ENCODE assay signal across 8 mouse cellular contexts in the genomic region with DNA sequence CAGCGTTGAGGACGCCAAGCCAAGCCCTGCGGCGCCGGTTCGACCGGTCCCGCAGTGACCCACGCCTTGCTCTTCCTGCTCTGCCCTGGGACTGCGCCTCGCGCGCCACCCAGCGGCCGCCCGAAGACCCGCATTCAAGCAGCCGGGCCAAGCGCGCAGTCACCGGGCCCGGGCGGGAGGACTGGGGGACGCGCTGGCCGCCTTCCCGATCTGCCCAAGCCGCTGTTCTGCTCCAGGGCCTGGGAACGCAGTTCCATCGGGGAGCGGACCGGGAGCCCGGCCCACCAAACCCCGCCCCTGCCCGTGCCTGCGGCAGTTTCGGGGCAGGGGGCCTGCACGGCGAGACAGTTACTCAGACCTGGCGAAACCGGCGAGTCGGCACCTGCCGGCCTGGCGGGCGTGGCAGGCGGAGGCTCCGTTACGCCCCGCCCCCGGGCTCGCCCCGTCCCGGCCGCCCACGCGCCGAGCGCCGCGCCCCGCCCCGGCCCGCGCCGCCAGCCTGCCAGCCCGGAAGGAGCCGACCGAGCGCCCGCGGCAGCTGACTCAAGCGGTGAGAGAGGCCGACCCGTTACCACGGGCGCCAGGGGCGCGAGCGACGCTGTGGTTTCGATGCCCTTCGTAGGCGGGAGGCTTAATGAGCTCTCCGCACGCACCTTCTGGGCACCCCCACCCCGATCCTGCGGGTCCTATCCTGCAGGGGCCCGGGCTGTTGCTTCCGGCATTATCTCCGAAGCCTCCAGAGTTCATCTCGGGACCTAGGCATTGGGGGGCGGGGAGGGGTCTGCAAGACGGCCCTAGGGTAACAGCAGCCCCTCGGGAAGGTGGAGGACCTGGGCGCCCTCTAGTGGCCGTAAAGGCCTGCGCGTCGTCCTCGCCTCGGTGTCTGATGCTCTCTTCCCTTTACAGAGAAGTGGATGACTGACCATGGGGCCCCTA. TPM values are rescaled to one million over a fixed set of nuclear protein-coding genes. Genes with fewer than 3 reads are reported as not detected.
DNase-seq lines count a peak whose midpoint lies in the region; ATAC-seq lines count a peak whose summit lies in the region.

A gene (plus strand): TSS at position 492 of the 936 bp plus-strand sequence.

- H3K4me2 ChIP-seq in hindbrain, embryonic 11.5 days (replicated peaks; ENCODE audit: low read depth, low read length), result peak within 1 kb of the TSS; percentile 80

- DNase-seq in MN1 (ENCODE audit: low spot score), result peak; percentile 82
- peak; percentile 94 for DNase-seq in cerebellum, adult 9-10 months
- DNase-seq in frontal cortex, adult 2 months (ENCODE audit: extremely low spot score in 1 of 2, low spot score in 1 of 2), result peak; percentile 63 to 90
- peak; percentile 93 for DNase-seq in hindbrain, embryonic 11.5 days (ENCODE audit: low spot score)
- DNase-seq in layer of hippocampus, postnatal 10 days (ENCODE audit: low spot score in 2 of 2), result peak; percentile 93
- DNase-seq in lung, postnatal 10 days, result peak; percentile 93
- peak; percentile 92 for DNase-seq in ovary, postnatal 36 days (ENCODE audit: low spot score)
- peak; percentile 93 for DNase-seq in thymus, postnatal 25 days

- peak within 1 kb of the TSS; percentile 78 for H3K27ac ChIP-seq in hindbrain, embryonic 11.5 days (ENCODE audit: low read depth, low read length)

- H3K36me3 ChIP-seq in hindbrain, embryonic 11.5 days (ENCODE audit: control insufficient read depth, insufficient read depth, low read length), result no peaks in the 10 kb centered on the region

- peaks cover 2% of the 10 kb centered on the region for H3K4me1 ChIP-seq in hindbrain, embryonic 11.5 days (replicated peaks; ENCODE audit: control insufficient read depth, insufficient read depth, low read length)

- H3K9ac ChIP-seq in hindbrain, embryonic 11.5 days (ENCODE audit: low read depth, low read length), result peak within 1 kb of the TSS; percentile 83

- ATAC-seq in hindbrain, embryonic 11.5 days (ENCODE audit: low FRiP score), result peak; percentile 83

- peak within 1 kb of the TSS; percentile 64 for H3K4me3 ChIP-seq in hindbrain, embryonic 11.5 days (ENCODE audit: low read depth, low read length)

- H3K27me3 ChIP-seq in hindbrain, embryonic 11.5 days (ENCODE audit: control insufficient read depth, insufficient read depth, low read length), result peaks cover 24% of the 10 kb centered on the region

- WGBS in hindbrain, embryonic 11.5 days, result under 1% methylated on average over 69 of the region's 102 CpGs

- no peaks in the 10 kb centered on the region for H3K9me3 ChIP-seq in hindbrain, embryonic 11.5 days (ENCODE audit: control insufficient read depth, low read length)

RNA-seq across cellular contexts. Expression of the gene that starts here (rescaled TPM):
- polyA plus RNA-seq in frontal cortex, adult 2 months (2012; rRNA removed), result 2.5 and 2.8 TPM in 2 replicates
- polyA plus RNA-seq in hindbrain, embryonic 11.5 days (2014; fragmentation: Nextera tagmentation; extraction: Ambion mirVana), result 1.4 and 1.5 TPM in 2 replicates
- total RNA-seq in layer of hippocampus, postnatal 10 days (2021), result 1 to 10 TPM; 8.6 to 8.8 TPM

Comparison
In these comparisons a context has a peak if more than half of its experiments do, and no peak if none do; other contexts are left out.
1. Peak in every context shown above with its lines: DNase-seq, ATAC-seq, H3K4me3 ChIP-seq and H3K27ac ChIP-seq.